Mouse (Mus musculus): ENCODE results near the gene Mllt11. TPM values are rescaled to one million over a fixed set of nuclear protein-coding genes. Genes with fewer than 3 reads are reported as not detected.

Gene Mllt11
- polyA plus RNA-seq (2012; rRNA removed), result 388 and 439 TPM in 2 replicates

DNA sequence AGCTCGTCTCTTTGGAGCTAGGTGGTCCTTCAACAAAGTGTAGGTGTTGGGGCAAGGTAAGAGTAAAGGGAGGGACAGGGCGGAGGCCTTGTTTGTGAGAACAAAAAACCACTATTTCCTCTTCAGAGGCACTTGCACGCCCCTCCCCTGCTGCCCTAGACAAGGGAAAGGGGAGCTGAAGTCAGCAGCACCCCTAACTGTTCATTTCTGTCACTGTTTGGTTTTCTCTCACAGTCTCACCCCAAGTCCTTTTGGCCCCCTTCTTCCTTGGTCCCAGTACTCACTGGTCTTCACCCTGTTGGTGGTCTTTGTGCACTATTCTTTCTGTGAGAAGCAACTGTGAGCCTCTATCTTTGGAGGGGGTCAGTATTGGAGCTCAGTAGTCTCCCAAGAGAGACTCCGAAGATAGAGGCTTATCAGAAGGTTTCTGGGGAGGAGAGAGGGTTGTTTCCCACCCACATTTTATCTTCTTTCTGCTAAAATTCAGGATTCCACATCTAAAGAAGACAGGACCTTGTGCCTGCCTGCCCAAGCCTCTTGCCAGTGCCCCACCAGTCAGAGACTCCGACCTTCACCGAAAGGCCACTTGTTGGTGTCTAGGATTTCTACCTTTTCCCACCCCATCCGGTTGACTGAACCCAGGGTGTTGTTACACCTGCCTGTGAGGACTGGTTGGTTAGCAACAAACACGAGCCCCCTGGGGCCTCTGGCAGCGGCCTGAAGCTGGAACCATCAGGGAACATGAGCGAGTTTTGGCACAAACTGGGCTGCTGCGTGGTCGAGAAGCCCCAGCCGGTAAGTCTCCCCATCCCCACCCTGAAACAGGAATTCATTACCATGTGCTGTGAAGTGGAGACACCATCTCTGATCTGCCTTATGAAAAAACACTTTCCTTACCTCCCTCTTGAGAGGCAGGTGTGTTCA lies at the start of gene Mllt11:
TSS of gene Mllt11 (minus strand) at position 874 of the 924 bp plus-strand sequence.
- DNase-seq (ENCODE audit: extremely low spot score in 1 of 2, low spot score in 1 of 2), result no peak

DNA sequence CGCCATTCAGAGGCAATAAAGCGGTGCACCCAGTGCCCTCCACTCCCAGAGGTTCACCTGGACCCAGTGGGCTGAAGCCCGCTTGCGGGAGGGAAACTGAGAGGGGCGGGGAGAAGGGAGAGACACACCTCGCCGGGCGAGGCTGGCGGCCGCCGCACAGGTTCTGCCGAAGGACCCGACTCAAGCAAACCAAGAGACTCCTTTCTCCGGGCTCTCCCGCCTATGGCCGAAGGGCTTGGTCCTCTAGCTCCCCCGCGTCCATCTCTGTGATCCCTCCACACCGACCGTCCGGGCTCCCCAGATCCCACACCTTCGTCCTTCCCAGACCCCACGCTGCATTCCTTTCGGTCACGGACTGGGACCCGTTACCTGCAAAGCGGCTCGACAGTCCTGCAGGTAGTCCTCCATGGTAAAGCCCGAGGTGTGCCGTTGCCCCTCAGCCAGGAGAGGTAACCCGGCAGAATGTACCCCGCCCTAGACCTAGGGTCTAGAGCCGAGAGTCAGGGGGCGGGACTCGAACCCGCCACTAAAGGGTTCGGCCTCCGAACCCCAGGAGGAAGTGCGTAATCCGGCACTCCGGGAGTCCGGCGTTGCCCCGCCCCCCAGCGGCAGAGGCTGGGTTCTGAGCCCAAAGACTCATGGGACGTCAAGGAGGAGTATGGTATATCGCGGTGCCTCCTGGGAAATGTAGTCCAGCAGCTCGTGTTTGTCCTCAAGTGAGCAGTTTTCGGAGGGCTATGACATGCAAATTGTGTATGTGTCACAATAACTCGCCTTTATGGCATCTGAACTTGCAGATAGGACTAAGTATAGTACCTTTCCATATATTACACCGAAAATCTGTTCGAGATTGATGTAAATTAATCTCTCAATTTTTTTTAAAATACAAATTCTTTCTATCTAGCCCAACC lies 49.5 kb upstream of the Mllt11 start, which contains the start of the genes Mindy1 and Prune1:
TSS of gene Mindy1 (plus strand) at position 130 of the 911 bp plus-strand sequence.
TSS of gene Prune1 (minus strand) at position 861 of the 911 bp plus-strand sequence.
- DNase-seq (ENCODE audit: extremely low spot score in 1 of 2, low spot score in 1 of 2), result peak; percentile 97 to 99

DNA sequence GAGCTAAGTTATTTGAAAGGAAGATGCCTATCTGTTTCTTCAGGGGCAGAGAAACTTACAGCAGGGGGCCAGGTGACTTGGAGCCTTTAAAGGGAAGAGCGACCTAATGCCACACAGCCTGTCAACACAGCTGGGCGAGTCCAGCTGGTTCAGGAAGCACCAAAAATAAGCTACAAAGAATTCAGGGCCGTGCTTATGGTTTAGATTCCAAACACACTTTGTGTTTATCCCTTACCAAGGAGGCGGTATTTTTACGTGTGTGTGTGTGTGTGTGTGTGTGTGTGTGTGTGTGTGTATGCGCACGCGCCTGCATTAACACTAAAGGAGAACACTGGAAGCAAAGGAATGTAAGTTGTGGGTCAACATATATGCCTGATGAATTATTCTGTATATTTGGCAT lies 48.8 kb upstream of the Mllt11 start:
- peak in 1 of 2 experiments; percentile 34 for DNase-seq (ENCODE audit: extremely low spot score in 1 of 2, low spot score in 1 of 2)

DNA sequence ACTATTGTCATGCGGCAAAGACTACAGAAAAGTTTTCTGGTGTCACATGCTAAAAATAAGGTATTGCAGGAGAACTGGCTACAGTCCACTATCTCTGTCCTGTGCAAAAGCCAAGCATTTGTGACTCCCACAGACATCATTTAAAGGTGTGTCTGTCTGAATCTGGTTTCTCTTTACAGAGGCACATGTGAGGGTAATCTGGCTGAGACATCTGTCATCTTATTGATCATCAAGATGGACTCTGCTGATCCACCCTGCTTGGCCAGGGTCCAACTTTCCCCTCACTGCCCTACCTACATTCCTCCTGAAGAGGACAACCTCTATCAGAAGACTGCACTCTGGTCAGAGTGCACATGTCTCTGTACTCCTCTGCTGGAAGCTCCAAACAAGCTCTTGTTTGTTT lies 45.2 kb upstream of the Mllt11 start:
- DNase-seq (ENCODE audit: extremely low spot score in 1 of 2, low spot score in 1 of 2), result no peak

DNA sequence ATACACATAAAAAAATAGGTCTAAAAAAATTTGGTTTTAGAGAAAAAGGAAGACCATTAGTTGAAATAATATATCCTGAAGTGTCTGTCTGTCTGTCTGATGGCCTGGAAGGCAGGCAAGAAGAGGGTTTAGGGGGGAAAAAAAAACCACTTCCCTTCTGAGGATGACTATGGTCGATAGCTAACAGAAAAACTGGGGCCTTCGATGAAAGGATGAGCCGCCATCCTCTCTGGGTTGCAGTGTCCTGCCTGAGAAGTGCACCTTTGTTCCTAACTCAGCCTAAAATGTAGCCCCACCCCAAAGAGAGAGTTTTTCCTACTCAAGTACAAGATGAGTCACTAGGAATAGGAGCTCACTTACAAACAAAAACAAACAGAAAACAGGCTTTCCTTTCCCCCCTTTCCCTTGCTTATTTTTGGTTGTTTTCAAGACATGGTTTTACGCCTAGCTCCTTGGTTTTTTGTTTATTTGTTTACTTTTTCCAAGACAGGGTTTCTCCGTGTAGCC lies 44.5 kb upstream of the Mllt11 start:
- DNase-seq (ENCODE audit: extremely low spot score in 1 of 2, low spot score in 1 of 2), result no peak

DNA sequence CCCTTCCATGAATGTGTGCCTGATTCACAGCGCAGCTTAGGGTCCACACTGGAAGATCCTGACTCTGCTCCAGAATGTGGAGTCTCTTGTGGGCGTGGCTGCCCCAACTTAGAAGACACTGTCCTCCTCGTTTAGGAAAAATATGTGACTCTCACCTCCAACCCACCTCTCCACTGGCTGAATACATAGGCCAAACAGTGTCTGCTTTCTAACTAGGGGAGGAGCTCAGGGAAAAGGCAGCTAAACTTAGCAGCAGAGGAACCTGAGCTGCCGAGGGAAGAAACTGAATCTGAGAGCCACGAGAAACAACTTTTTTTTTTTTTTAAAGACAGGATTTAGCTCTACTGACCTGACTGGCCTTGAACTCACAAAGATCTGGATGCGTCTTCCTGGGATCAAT lies 43.2 kb upstream of the Mllt11 start:
- no peak for DNase-seq (ENCODE audit: extremely low spot score in 1 of 2, low spot score in 1 of 2)

DNA sequence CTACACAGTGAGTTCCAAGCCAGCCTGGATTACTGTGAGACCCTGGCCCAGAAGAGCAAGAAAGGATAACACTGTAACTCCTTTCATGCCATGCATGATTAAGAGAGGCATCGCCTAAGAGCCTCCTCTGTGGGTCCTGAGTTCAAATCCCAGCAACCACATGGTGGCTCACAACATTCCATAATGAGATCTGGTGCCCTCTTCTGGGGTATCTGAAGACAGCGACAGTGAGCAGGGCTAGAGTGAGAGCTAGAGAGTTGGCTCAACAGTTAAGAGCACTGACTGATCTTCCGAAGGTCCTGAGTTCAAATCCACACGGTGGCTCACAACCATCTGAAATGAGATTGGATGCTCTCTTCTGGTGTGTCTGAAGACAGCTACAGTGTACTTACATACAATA lies 42.5 kb upstream of the Mllt11 start:
- DNase-seq (ENCODE audit: extremely low spot score in 1 of 2, low spot score in 1 of 2), result no peak

DNA sequence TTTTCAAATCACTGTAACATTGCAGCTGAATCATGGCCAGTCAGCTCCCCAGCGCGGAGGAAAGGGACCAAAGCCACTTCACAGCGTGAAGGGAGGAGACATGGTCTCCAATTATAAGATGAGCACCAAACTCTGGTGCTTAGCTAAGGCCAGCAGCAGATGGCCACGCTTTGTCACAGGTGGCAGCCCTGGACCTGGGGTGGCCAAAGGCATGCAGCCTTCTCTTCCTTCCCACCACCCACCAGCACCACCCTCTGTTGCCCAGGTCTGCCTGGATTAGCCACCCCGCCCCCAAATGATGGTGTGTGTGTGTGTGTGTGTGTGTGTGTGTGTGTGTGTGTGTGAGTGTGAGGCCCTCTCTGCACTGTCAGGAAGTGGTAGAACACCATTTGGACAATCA lies 41.5 kb upstream of the Mllt11 start:
- no peak for DNase-seq (ENCODE audit: extremely low spot score in 1 of 2, low spot score in 1 of 2)

DNA sequence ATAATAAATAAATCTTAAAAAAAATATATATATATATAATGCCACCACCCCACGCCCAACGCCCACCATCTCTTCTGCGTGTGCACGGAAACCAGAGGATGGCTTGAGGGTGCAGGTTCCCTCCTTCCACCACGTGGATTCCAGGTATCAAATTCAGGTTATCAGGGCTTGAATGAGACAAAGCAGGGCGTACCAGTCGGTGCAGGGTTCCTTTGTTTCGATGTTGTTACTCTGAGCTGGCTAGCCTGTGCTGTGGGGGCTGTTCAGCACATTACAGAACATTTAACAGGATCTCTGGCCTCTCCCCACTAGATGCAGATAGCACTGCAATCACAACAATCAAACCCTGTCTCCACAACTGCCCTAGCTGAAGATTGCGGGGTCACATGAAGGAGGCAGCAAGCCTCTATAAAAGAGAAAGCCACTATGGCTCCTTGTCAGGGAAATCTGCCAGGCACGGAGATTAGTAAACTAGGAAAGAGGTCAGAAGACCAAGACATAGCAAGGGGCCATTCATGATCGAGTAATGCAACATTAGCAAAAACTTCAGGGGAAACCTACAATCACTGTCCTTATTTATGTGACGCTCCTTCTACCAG lies 38.9 kb upstream of the Mllt11 start:
- no peak for DNase-seq (ENCODE audit: extremely low spot score in 1 of 2, low spot score in 1 of 2)

DNA sequence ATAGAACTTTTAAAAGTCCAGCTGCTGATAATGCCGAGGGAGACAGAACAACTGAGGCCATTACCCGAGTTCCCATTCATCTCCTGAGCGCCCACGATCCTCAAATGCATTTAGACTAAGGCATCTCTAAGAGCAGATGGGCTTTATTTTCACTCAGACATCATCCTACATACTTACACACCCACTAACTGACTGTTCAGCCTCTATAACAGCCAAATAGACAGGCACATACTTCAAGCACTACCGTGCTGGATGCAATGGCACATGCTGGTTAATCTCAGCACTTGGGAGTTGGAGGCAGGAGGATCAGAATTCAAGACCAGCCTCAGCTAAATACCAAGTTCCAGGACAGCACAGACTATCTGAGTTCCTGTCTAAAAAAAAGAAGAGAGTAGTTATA lies 37.8 kb upstream of the Mllt11 start:
- DNase-seq (ENCODE audit: extremely low spot score in 1 of 2, low spot score in 1 of 2), result peak in 1 of 2 experiments; percentile 48

DNA sequence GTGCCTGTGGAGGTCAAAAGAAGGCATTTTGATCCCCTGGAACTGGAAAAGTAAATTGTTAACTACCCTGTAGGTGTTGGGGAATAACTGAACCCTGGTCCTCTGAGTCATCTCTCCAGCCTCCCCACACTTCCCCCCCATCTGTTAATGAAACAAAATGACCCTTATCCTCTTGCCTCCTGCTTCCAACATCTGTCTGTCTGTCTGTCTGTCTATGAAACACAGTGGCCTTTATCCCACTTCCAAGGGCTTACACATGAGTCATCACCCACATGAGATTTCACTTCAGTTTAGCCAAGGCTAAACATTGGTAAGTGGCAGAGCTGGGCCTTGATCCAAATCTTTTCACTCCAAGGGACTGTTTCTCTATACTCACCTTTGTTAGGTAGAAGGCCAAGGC lies 35.9 kb upstream of the Mllt11 start:
- no peak for DNase-seq (ENCODE audit: extremely low spot score in 1 of 2, low spot score in 1 of 2)

DNA sequence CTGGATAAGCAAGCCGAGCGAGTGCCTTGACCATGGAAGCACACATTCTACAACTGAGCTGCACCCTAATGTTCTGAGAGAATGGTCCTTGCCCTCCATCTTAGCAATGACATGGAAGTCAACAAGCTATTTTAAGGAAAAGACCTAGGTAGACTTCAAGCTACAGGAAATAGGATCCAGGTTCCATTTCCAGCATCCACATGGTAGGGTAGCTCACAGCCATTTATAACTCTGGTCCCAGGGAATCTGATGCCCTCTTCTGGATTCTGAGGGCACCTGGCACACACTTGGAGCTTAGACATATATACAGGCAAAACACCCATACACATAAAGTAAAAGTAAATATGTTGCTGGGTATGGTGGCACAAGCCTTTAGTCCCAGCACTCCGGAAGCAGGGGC lies 34.1 kb upstream of the Mllt11 start:
- DNase-seq (ENCODE audit: extremely low spot score in 1 of 2, low spot score in 1 of 2), result no peak

DNA sequence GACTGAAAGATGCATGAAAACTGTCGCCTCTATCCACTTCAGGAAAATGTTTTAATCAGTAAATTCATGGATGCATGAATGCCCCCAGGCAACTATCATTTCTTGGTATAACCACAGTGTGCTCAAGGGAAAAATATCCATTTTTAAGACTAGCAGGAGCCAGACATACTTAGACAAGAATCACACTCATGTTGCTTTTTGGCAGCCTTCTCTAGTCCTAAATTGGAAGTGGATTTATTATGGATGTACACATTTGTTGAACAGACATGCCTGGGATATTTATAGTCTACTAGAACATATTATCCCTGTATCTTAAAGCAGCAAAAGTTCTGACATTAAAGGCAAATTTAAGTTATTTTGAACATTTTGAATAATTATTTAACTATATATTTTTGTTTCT lies 32.8 kb upstream of the Mllt11 start:
- peak in 1 of 2 experiments; percentile 52 for DNase-seq (ENCODE audit: extremely low spot score in 1 of 2, low spot score in 1 of 2)

DNA sequence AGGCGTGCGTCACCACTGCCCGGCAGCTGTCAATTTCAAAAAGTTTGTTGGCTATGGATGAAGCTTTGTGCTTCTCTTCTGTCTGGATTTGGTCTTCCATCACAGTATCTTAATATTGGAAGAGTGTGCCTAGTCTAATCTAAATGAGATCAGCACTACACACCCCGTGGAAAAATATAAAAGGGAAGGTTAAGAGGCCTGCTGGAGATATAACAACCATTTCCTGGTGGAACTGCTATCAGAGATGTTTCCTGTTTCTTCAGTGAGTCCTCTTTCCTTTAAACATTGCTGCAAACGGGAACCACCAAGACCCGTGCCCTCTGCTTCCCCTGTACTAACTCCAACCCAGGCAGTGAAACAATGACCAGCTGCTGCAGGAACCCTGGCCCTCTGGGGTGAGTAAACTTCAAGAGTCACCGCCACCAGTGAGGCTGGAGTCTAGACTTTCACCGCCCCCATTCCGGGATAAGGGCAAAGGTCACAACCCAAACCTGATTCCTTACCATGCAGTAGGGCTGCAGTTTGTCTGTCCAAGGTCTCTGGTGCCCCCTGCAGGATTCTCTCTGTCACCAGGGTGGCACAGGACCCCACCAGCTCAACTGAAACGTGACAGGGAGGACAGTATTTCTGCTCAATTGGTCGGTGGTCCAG lies 31.2 kb upstream of the Mllt11 start:
- peak in 1 of 2 experiments; percentile 67 for DNase-seq (ENCODE audit: extremely low spot score in 1 of 2, low spot score in 1 of 2)

DNA sequence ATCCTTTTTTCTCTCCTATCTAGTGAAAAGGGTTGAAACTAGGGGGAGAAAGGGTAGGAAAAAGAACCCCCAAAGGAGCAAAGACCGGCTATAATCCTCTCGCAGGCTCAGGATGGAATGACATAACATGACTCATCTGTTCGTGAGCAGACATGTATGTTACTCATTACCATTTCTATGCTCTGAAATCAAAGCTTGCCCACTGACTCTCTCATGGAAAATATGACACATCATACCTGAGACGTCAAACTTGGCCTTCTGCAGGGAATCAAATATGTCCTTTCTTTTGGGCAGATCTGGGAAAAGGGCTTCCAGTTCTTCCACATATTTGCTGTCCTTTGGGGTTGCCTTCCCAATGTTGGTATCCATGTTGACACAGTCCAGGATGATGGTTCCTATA lies 30.0 kb upstream of the Mllt11 start:
- DNase-seq (ENCODE audit: extremely low spot score in 1 of 2, low spot score in 1 of 2), result no peak

DNA sequence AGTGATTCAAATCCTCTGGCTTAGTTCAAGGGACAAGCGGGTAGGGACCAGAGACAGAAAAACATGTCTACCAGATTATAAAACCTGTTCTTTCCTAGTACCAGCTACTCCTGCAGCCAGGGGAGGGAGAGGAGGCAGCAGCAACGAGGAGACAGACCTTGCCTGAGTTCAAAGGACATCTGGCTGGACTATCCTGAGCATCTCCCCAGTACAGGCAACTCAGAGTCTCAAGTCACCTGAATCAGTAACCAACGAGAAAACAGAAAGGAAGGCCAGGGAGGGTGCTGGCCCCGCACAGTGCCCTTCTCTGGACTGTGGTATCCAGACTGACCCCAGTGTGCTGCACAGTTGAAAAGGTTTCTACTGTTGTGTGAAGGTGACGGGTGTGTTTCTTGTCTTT lies 25.0 kb upstream of the Mllt11 start:
- no peak for DNase-seq (ENCODE audit: extremely low spot score in 1 of 2, low spot score in 1 of 2)

DNA sequence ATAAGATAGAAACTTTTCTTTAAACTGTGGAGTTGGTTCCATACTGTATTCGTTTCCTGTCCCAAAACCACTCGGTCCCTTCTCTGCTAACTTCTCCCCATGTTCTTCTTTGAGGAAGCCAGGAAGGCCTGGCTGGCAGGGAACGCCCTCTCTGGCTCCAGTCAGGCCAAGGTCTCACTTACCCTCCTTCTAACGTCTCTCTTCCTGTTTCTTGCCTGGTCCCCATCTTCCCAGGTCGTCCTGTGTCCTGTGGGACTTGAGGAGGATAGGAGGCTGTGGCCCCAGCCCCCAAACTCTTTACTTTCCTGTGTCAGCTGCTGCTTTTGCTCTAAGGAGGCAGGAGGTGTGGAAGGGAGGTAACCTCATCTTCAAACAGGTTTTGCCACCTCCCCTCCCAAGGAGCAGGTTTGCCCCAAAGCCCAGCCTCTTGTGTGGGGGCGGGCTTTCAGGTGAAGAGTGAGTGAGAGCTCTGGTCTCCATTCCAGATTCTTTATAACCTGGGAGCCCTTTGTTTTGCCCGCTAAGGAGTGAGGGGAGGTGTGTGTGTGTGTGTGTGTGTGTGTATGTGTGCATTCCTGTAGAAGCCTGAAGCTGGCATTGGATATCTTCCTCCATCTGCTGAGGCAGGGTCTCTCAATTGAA lies 18.9 kb upstream of the Mllt11 start, which contains the start of gene Bnipl:
TSS of gene Bnipl (minus strand) at position 411 of the 642 bp plus-strand sequence.
- DNase-seq (ENCODE audit: extremely low spot score in 1 of 2, low spot score in 1 of 2), result no peak

DNA sequence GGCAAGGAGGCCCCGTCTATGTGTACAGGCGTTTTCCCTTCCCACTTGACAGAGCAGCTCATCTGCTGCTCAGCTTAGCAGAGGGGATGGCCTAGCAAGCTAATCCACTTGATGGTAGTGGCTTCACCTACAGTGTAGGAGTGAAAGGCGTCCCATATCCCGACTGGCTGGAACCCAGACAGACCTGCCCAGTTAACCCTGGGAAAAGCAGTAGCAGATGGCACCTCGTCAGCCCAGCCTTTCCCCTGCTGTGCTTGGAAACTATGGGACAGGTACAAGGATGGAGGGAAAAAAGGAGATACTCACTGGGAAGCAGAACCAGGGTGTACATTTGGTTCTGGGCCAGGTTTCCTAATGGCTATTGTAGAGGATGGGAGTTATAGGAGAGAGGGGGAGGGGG lies 18.4 kb upstream of the Mllt11 start:
- DNase-seq (ENCODE audit: extremely low spot score in 1 of 2, low spot score in 1 of 2), result no peak

DNA sequence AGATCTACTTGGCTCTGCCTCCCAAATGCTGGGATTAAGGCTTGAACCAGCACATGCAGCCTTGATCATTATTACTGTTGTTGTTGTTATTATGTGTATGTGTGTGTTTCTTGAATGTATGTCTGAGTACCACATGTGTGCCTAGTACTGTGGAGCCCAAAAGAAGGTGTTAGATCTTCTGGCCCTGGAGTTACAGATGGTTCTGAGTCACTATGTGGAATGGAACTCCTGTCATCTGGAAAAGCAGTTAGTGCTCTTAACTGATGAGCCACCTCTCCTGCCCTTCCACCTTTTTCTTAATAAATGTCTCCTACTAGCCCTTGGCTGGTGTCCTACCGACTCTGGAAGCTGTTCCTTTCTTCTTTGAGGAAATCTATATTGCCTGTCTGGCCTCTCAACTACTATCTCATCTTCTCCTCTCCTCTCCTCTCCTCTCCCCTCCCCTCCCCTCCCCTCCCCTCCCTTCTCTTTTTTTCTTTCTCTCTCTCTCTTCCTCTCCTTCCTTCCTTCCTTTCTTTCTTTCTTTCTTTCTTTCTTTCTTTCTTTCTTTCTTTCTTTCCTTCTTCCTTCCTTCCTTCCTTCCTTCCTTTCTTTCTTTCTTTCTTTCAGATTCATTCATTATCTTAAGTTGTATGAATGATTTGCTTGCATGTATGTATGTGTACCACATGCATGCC lies 15.8 kb upstream of the Mllt11 start:
- DNase-seq (ENCODE audit: extremely low spot score in 1 of 2, low spot score in 1 of 2), result no peak
